Mouse (Mus musculus): ENCODE measurements around the gene Tmbim6.

DNA sequence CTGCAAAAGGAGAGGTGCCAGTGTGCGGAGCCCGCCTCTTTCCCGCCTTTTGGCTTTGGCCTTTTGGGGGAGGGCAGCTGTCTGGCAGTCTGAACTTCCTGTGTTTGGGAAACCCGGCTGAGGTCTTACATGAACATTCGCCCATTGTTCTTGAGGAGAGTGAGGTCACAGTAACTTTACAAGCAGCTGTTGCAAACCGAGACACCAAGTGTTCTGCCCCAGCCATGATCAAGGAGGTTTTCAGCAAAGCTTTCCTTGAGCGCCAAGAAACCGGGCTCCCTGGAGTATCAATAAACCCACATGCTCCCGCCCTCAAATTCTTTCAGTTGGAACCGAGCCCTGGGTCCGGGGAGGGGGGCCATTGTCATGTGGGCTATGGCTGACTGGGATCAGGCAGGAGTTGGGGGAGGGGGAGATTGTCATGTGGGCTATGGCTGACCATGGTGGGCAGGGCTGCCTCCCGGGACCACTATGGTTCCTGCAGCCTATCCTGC is 27.9 kb downstream of the Tmbim6 start:
- TF ChIP-seq MAFK (IDR thresholded peaks at IDR 0.05; ENCODE audit: insufficient read depth, low read depth, low read length) (no peak), CHD2 (IDR thresholded peaks at IDR 0.05; ENCODE audit: low read depth, low read length) (0 out of 2 replicates have a peak, but pooled peaks have one; percentile 53), ZC3H11A (IDR thresholded peaks at IDR 0.05; ENCODE audit: borderline replicate concordance, low read depth, low read length) (no peak)

All from ES-E14 (cell line).